Mouse (Mus musculus) adrenal gland, adult 10 weeks (tissue): ENCODE results near the gene 4930590J08Rik. TPM values are rescaled to one million over a fixed set of nuclear protein-coding genes. Genes with fewer than 3 reads are reported as not detected.

Source experiments
- polyA plus RNA-seq: library from polyadenylated mRNA; stranded (reverse); fragments of 350-450 nt; fragmentation: Illumina TruSeq; extraction: RNeasy Lipid Tissue Mini Kit (QIAGEN cat#74804); gene quantifications from one replicate; pipeline ENCODE4 v1.2.3, GENCODE M21; 2014; ENCODE audit warnings: low read depth, low replicate concordance

4930590J08Rik gene
- 2.7 TPM for polyA plus RNA-seq

GRCm38 (mm10) chr6:91902509-91902908 is at the start of gene 4930590J08Rik:
4930590J08Rik (plus strand) TSS chr6:91902809.

GRCm38 (mm10) chr6:91877885-91878651 is 24.5 kb upstream of the 4930590J08Rik start, which contains the start of gene Ccdc174:
Ccdc174 (plus strand) TSS chr6:91878053.

GRCm38 (mm10) chr6:91978371-91979300 is 76.0 kb downstream of the 4930590J08Rik start, which contains the start of gene Fgd5:
Fgd5 (plus strand) TSS chr6:91978878.

Other genes starting within 250 kb of the 4930590J08Rik start
- 298 TPM for gene Slc6a6, start 218.8 kb upstream of the 4930590J08Rik start, polyA plus RNA-seq
- gene Grip2, start 75.6 kb upstream of the 4930590J08Rik start, polyA plus RNA-seq = not detected
- gene Ccdc174, start 24.8 kb upstream of the 4930590J08Rik start, polyA plus RNA-seq = 159 TPM
- gene Fgd5, start 76.1 kb downstream of the 4930590J08Rik start, polyA plus RNA-seq = 13.6 TPM
- gene Nr2c2, start 188.6 kb downstream of the 4930590J08Rik start, polyA plus RNA-seq = 42.8 TPM